Mouse (Mus musculus): Measurements from ENCODE around the gene Lonrf2. TPM values are rescaled to one million over a fixed set of nuclear protein-coding genes. Genes with fewer than 3 reads are reported as not detected.

Gene Lonrf2
- total and polyA plus RNA-seq, 3 experiments = 2.9 to 48.5 (median 42.0) TPM

DNA sequence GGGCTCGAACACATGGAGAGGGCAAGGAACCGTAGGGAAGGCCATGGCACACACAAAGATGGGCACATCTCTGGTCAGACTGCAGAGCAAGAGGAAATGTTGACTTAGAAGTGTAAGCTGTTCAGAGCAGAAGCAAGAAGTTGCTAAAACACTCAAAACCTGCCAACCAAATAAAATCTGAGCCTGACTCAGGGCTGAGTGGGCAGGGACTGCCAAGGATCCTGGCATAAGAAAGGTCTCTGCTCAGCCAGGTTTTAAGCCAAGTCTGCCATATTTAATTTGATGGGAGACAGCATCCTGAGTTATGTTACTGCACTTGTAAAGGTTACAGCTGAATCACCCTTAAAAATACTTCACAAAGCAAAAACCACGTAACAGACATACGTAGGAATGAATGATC, 29.4 kb downstream of the Lonrf2 start:
- no peak overlapping the region for H3K4me3 ChIP-seq (ENCODE audit: low read depth, low read length)
- H3K36me3 ChIP-seq (replicated peaks) = peaks cover 30% of the 10 kb centered on the region
- TF ChIP-seq TAL1 (conservative IDR thresholded peaks at IDR 0.05; ENCODE audit: low read depth, low read length) (no peak), GATA2 (IDR thresholded peaks at IDR 0.05; ENCODE audit: borderline replicate concordance, low read depth, low read length) (no peak), GATA1 (IDR thresholded peaks at IDR 0.05; ENCODE audit: borderline replicate concordance, low read length) (no peak), POLR2AphosphoS5 (IDR thresholded peaks at IDR 0.05; ENCODE audit: insufficient replicate concordance, low read depth, low read length) (no peak), CTCF (IDR thresholded peaks at IDR 0.05; ENCODE audit: low read depth, low read length) (no peak)
- no peak for DNase-seq (ENCODE audit: low spot score)
- 0 out of 2 replicates have a peak, but pooled peaks cover 3% of the 10 kb centered on the region for H3K9me3 ChIP-seq (replicated peaks)
- ATAC-seq (ENCODE audit: extremely low read depth, insufficient number of reproducible peaks, low FRiP score, poor library complexity, severe bottlenecking) = no peak
- H3K4me1 ChIP-seq (ENCODE audit: insufficient read depth, low read depth, low read length) = 0 out of 2 replicates have a peak, but pooled peaks cover 3% of the 10 kb centered on the region
- H3K27me3 ChIP-seq (ENCODE audit: insufficient read depth, low read length) = peaks cover 3% of the 10 kb centered on the region

DNA sequence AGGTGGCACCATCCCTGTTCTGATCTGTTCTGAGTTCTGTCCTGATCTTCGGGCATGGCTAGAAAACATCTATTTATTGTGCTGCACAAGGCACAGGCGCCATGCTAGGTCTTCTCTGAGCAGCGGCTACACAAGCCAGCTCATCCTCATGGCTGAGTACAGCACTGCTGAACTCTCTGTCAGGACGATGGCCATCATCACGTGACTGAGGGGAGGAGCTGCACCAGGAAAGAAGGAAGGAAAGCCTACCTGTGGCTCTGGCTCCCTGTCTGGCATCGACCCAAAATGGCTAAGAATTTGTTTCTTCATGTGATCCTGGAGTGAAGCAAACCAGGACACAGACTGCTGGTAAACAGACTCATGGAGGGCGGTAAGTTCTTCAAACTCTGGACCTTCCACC, 36.1 kb downstream of the Lonrf2 start:
- H3K27me3 ChIP-seq (ENCODE audit: insufficient read depth, low read length) = peaks cover 7% of the 10 kb centered on the region
- DNase-seq (ENCODE audit: low spot score) = no peak
- H3K4me3 ChIP-seq (ENCODE audit: low read depth, low read length) = no peak overlapping the region
- no peak for ATAC-seq (ENCODE audit: extremely low read depth, insufficient number of reproducible peaks, low FRiP score, poor library complexity, severe bottlenecking)
- H3K36me3 ChIP-seq (replicated peaks) = peaks cover 35% of the 10 kb centered on the region
- no peak for TF ChIP-seq GATA2 (IDR thresholded peaks at IDR 0.05; ENCODE audit: borderline replicate concordance, low read depth, low read length)
- no peak for TF ChIP-seq CTCF (IDR thresholded peaks at IDR 0.05; ENCODE audit: low read depth, low read length)
- no peak for TF ChIP-seq TAL1 (conservative IDR thresholded peaks at IDR 0.05; ENCODE audit: low read depth, low read length)
- TF ChIP-seq POLR2AphosphoS5 (IDR thresholded peaks at IDR 0.05; ENCODE audit: insufficient replicate concordance, low read depth, low read length) = no peak
- no peak for TF ChIP-seq GATA1 (IDR thresholded peaks at IDR 0.05; ENCODE audit: borderline replicate concordance, low read length)
- H3K9me3 ChIP-seq (replicated peaks) = no peaks in the 10 kb centered on the region
- H3K4me1 ChIP-seq (ENCODE audit: insufficient read depth, low read depth, low read length) = peaks cover 7% of the 10 kb centered on the region; the same call in 1 of the 2 replicates

DNA sequence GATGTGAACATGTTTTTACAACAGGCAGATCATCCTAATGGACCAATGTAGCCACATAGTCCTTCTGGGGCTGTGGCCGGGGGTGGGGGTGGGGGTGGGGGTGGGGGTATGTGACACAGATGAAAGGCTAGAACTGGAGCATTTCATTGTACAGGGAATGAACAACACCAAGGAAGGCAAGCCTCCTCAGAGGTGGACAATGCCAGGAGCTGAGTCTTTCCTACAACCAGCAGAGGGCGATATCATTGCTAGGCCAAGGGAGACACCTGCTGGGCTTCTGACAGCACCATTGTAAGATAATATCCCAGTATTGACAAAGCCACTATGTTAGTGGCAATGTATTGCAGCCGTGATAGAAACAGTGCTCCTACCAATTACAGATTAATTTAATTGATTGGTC, 37.2 kb downstream of the Lonrf2 start:
- ATAC-seq (ENCODE audit: extremely low read depth, insufficient number of reproducible peaks, low FRiP score, poor library complexity, severe bottlenecking) (peak; percentile 57; the same call in 1 of the 2 replicates), DNase-seq (ENCODE audit: low spot score) (peak; percentile 50)
- H3K27me3 ChIP-seq (ENCODE audit: insufficient read depth, low read length) = peaks cover 4% of the 10 kb centered on the region; the same call in 1 of the 2 replicates
- peak; percentile 65 for TF ChIP-seq CTCF (IDR thresholded peaks at IDR 0.05; ENCODE audit: low read depth, low read length)
- no peak for TF ChIP-seq POLR2AphosphoS5 (IDR thresholded peaks at IDR 0.05; ENCODE audit: insufficient replicate concordance, low read depth, low read length)
- H3K9me3 ChIP-seq (replicated peaks) = no peaks in the 10 kb centered on the region
- H3K36me3 ChIP-seq (replicated peaks) = peaks cover 31% of the 10 kb centered on the region
- H3K4me3 ChIP-seq (ENCODE audit: low read depth, low read length) = no peak overlapping the region
- peaks cover 4% of the 10 kb centered on the region; the same call in 1 of the 2 replicates for H3K4me1 ChIP-seq (ENCODE audit: insufficient read depth, low read depth, low read length)

DNA sequence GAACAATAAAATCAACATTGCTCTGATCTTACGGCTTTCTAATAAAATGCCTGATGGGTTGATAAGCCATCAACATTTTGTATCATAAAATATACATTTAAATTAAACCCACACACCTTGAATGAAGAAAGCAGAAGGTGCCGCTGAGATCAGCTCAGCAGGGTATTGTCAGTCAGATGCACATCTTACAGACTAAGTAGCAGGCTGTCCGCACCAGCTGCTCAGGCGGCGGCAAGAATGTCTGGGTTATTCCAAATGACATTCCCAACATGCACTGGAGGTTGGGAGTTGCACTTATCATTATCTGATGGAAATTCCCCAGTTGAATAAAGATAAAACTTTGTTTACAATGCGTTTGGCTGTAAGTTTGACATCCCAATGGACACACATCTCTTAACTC, 39.6 kb downstream of the Lonrf2 start:
- peaks cover 7% of the 10 kb centered on the region for H3K4me1 ChIP-seq (ENCODE audit: insufficient read depth, low read depth, low read length)
- H3K4me3 ChIP-seq (ENCODE audit: low read depth, low read length) = no peak overlapping the region
- H3K36me3 ChIP-seq (replicated peaks) = peaks cover 27% of the 10 kb centered on the region
- DNase-seq (ENCODE audit: low spot score) = no peak
- peaks cover 4% of the 10 kb centered on the region; the same call in 1 of the 2 replicates for H3K27me3 ChIP-seq (ENCODE audit: insufficient read depth, low read length)
- no peaks in the 10 kb centered on the region for H3K9me3 ChIP-seq (replicated peaks)
- TF ChIP-seq CTCF (IDR thresholded peaks at IDR 0.05; ENCODE audit: low read depth, low read length) = no peak
- no peak for TF ChIP-seq GATA1 (IDR thresholded peaks at IDR 0.05; ENCODE audit: borderline replicate concordance, low read length)
- TF ChIP-seq TAL1 (conservative IDR thresholded peaks at IDR 0.05; ENCODE audit: low read depth, low read length) = no peak
- TF ChIP-seq POLR2AphosphoS5 (IDR thresholded peaks at IDR 0.05; ENCODE audit: insufficient replicate concordance, low read depth, low read length) = no peak
- no peak for TF ChIP-seq GATA2 (IDR thresholded peaks at IDR 0.05; ENCODE audit: borderline replicate concordance, low read depth, low read length)
- ATAC-seq (ENCODE audit: extremely low read depth, insufficient number of reproducible peaks, low FRiP score, poor library complexity, severe bottlenecking) = no peak

DNA sequence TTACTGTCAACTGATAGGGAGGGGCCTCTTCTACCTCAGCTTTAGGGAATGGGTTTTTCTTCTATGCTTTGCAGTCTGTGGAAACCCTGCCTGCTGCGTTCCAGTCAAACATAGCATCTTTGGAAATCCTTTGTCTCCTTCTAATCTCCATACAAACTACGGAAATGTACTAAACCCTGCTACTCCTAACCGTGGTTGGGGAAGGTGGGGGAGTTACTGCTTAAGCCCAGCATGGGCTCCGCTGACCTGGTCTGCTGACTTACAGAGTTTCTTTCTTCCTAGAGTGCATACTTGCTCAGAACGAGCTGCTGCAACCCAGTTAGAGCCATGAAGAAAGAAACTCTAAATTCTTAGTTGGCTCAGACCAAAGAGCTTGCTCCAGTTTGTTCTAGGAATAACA, 41.0 kb downstream of the Lonrf2 start:
- H3K9me3 ChIP-seq (replicated peaks) = no peaks in the 10 kb centered on the region
- DNase-seq (ENCODE audit: low spot score) (no peak), ATAC-seq (ENCODE audit: extremely low read depth, insufficient number of reproducible peaks, low FRiP score, poor library complexity, severe bottlenecking) (no peak)
- TF ChIP-seq CTCF (IDR thresholded peaks at IDR 0.05; ENCODE audit: low read depth, low read length) (no peak), GATA2 (IDR thresholded peaks at IDR 0.05; ENCODE audit: borderline replicate concordance, low read depth, low read length) (no peak), POLR2AphosphoS5 (IDR thresholded peaks at IDR 0.05; ENCODE audit: insufficient replicate concordance, low read depth, low read length) (no peak), TAL1 (conservative IDR thresholded peaks at IDR 0.05; ENCODE audit: low read depth, low read length) (no peak), GATA1 (IDR thresholded peaks at IDR 0.05; ENCODE audit: borderline replicate concordance, low read length) (no peak)
- peaks cover 32% of the 10 kb centered on the region for H3K36me3 ChIP-seq (replicated peaks)
- H3K27me3 ChIP-seq (ENCODE audit: insufficient read depth, low read length) = 0 out of 2 replicates have a peak, but pooled peaks cover 2% of the 10 kb centered on the region
- H3K4me3 ChIP-seq (ENCODE audit: low read depth, low read length) = no peak overlapping the region
- peaks cover 21% of the 10 kb centered on the region for H3K4me1 ChIP-seq (ENCODE audit: insufficient read depth, low read depth, low read length)

DNA sequence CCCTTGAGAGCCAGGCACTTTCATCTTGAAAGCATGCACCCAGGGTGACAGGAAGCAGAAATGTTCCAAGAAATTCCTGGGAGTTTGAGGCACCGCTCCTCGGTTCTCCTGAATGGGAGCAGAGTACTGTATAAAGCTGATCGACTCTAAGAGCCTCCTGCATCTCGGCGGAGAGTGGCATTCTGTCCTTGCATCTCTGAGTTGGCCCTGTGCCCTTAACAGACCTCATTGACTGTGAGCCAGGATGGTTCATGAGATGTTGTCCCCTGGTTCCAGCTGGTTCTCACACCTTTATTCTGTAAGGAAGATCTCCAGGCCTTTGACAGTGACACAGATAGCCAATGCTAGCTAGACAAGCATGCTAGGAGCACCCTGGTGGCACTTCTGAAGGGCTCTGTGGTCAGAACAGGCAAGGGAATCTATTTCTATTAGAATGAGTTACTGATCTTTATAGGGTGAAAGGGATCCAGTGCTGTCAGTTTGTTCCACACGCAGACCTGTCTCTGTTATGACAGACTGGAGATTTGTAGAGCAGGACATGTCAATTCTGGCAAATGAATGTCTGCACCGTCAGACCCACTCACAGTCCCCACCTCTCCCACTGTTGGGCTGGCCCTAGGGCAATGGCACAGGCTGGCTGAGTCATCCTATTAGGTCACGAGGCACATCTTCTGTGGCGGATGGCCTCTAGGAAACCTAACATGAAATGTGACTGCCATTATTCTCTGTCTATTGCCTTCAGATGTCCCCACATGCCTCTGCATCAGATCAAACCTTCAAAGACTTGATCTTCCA, 45.3 kb downstream of the Lonrf2 start:
- ATAC-seq (ENCODE audit: extremely low read depth, insufficient number of reproducible peaks, low FRiP score, poor library complexity, severe bottlenecking) = peak; percentile 74
- H3K9me3 ChIP-seq (replicated peaks) = no peaks in the 10 kb centered on the region
- peaks cover 5% of the 10 kb centered on the region; the same call in 1 of the 2 replicates for H3K27me3 ChIP-seq (ENCODE audit: insufficient read depth, low read length)
- H3K36me3 ChIP-seq (replicated peaks) = peaks cover 28% of the 10 kb centered on the region
- peaks cover 23% of the 10 kb centered on the region for H3K4me1 ChIP-seq (ENCODE audit: insufficient read depth, low read depth, low read length)
- DNase-seq (ENCODE audit: low spot score) = no peak
- H3K4me3 ChIP-seq (ENCODE audit: low read depth, low read length) = no peak overlapping the region
- TF ChIP-seq GATA1 (IDR thresholded peaks at IDR 0.05; ENCODE audit: borderline replicate concordance, low read length) = no peak
- TF ChIP-seq CTCF (IDR thresholded peaks at IDR 0.05; ENCODE audit: low read depth, low read length) = no peak
- TF ChIP-seq TAL1 (conservative IDR thresholded peaks at IDR 0.05; ENCODE audit: low read depth, low read length) = no peak
- TF ChIP-seq POLR2AphosphoS5 (IDR thresholded peaks at IDR 0.05; ENCODE audit: insufficient replicate concordance, low read depth, low read length) = 0 out of 2 replicates have a peak, but pooled peaks have one; percentile 51
- TF ChIP-seq GATA2 (IDR thresholded peaks at IDR 0.05; ENCODE audit: borderline replicate concordance, low read depth, low read length) = no peak

Data from G1E (cell line).